Mouse (Mus musculus) olfactory bulb, adult 2 months (tissue): Measurements from ENCODE around the gene Mthfd2.

Experiments used
- CTCF ChIP-seq: fragments of 200-500 bp; IDR thresholded peaks from 2 replicates; pipeline ENCODE4 v1.5.1; 2012; ENCODE audit warnings: low read depth, mild to moderate bottlenecking, low read length, moderate library complexity; ENCODE audit not compliant: insufficient read depth
- POLR2A ChIP-seq: fragments of 200-500 bp; IDR thresholded peaks from 2 replicates; pipeline ENCODE4 v1.6.1; 2012; ENCODE audit warnings: mild to moderate bottlenecking, low read depth, low read length, moderate library complexity; ENCODE audit not compliant: insufficient read depth

GRCm38 (mm10) chr6:83273733-83274132 is 52.0 kb downstream of the Mthfd2 start:
- no peak for TF ChIP-seq POLR2A
- TF ChIP-seq CTCF = no peak
